Mouse (Mus musculus) retina, embryonic 14.5 days (tissue): ENCODE data around the gene Rgl1.

Experiments used
- DNase-seq: peaks from one replicate; pipeline ENCODE4 v3.0.0-alpha.2; 2015; ENCODE audit warnings: low spot score

The Rgl1 gene

GRCm38 (mm10) chr1:152506726-152507125, 259.4 kb downstream of the Rgl1 start:
- DNase-seq: no peak

GRCm38 (mm10) chr1:152506175-152506574, 260.0 kb downstream of the Rgl1 start:
- no peak for DNase-seq

- DNase-seq: no peak
Measured at GRCm38 (mm10) chr1:152499802-152500201, 266.3 kb downstream of the Rgl1 start.

GRCm38 (mm10) chr1:152497581-152497980, 268.6 kb downstream of the Rgl1 start:
- no peak for DNase-seq

- no peak for DNase-seq
Measured at GRCm38 (mm10) chr1:152496831-152497230, 269.3 kb downstream of the Rgl1 start.

- DNase-seq: no peak
Measured at GRCm38 (mm10) chr1:152492258-152492657, 273.9 kb downstream of the Rgl1 start.

GRCm38 (mm10) chr1:152490842-152491241, 275.3 kb downstream of the Rgl1 start:
- no peak for DNase-seq

GRCm38 (mm10) chr1:152476126-152476525, 290.0 kb downstream of the Rgl1 start:
- DNase-seq: no peak

- no peak for DNase-seq
Measured at GRCm38 (mm10) chr1:152468443-152468842, 297.7 kb downstream of the Rgl1 start.
